ENCODE assay signal across 18 mouse cellular contexts in genomic region chr12:35679903-35680302, GRCm38 (mm10).
"Had no signal": no experiment of that assay in that cellular context is flagged by ENCODE, and none has a peak within 500 bp of the region (broad histone marks: within the 10 kb centered on the region; RNA-seq: fewer than 3 reads in every experiment).

No protein-coding gene starts in this region.

- H3K9ac ChIP-seq: limb, embryonic 15.5 days; liver, embryonic 14.5 days; liver, postnatal 0 days; lung, embryonic 15.5 days; neural tube, embryonic 12.5 days; stomach, embryonic 15.5 days had no signal

- H3K4me1 ChIP-seq: limb, embryonic 15.5 days; lung, embryonic 15.5 days; neural tube, embryonic 12.5 days; stomach, embryonic 15.5 days had no signal

- H3K9me3 ChIP-seq: limb, embryonic 15.5 days; lung, embryonic 15.5 days; neural tube, embryonic 12.5 days; stomach, embryonic 15.5 days had no signal

- H3K27me3 ChIP-seq: limb, embryonic 15.5 days; lung, embryonic 15.5 days; neural tube, embryonic 12.5 days; stomach, embryonic 15.5 days had no signal

- H3K27ac ChIP-seq: limb, embryonic 15.5 days; liver, embryonic 14.5 days; lung, embryonic 15.5 days; neural tube, embryonic 12.5 days; stomach, embryonic 15.5 days had no signal

- H3K36me3 ChIP-seq: limb, embryonic 15.5 days; lung, embryonic 15.5 days; neural tube, embryonic 12.5 days; stomach, embryonic 15.5 days had no signal

- H3K4me3 ChIP-seq: limb, embryonic 15.5 days; lung, embryonic 15.5 days; neural tube, embryonic 12.5 days; stomach, embryonic 15.5 days had no signal

- DNase-seq: kidney, adult 9 months; kidney, postnatal 14 days; kidney, postnatal 4 days; liver, postnatal 0 days; lung, postnatal 10 days; lung, postnatal 36 days; midbrain, embryonic 14.5 days; retina, postnatal 1 day; right cerebral cortex, postnatal 25 days; spleen, adult 18-20 months; thymus, postnatal 25 days had no signal

- H3K4me2 ChIP-seq: limb, embryonic 15.5 days; liver, embryonic 11.5 days; lung, embryonic 15.5 days; midbrain, embryonic 11.5 days; neural tube, embryonic 12.5 days; stomach, embryonic 15.5 days had no signal
